Mouse (Mus musculus): ENCODE results near the gene Gas8. TPM values are rescaled to one million over a fixed set of nuclear protein-coding genes. Genes with fewer than 3 reads are reported as not detected.
A peak's percentile ranks its signal among the peaks of the same experiment; 100 is the strongest.
"Not testable (repeated sequence)": the region's sequence is repeated elsewhere in the genome, so short reads cannot be mapped to it uniquely, and the experiment has no call there.

Gene Gas8
- total RNA-seq (2014; rRNA removed) (21.4 and 28.8 TPM in 2 replicates), polyA plus RNA-seq (2015; fragmentation: Nextera tagmentation; extraction: Ambion mirVana) (42.8 and 43.9 TPM in 2 replicates)

DNA sequence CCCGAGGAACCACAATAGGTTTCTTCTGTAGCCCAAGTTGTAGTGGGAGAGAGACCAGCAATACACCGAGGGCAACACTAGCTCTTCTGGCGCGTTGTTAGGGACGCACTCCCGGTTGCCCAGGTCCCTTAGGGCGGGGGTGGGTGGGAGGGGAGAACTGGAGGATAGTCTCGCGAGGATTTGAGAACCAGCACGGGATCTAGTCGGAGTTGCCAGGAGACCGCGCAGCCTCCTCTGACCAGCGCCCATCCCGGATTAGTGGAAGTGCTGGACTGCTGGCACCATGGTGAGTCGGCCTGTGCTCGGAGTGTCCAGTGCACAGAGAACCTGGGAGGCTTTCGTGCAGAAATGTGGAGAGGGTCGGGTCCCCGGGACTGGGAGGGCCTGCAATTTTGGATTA lies at the start of gene Gas8:
Gene Gas8 (plus strand): TSS at position 168 of the 400 bp plus-strand sequence.
- H3K4me1 ChIP-seq (ENCODE audit: insufficient read depth, low read length), result peaks cover 7% of the 10 kb centered on the region
- H3K36me3 ChIP-seq (ENCODE audit: insufficient read depth, low read length), result peaks cover 15% of the 10 kb centered on the region
- no peaks in the 10 kb centered on the region for H3K27me3 ChIP-seq (ENCODE audit: insufficient read depth, low read length)
- H3K4me2 ChIP-seq (ENCODE audit: low read depth, low read length, poor library complexity, severe bottlenecking), result peak within 1 kb of the TSS; percentile 88
- WGBS, result 0% methylated on average over 20 of the region's 20 CpGs
- peak within 1 kb of the TSS; percentile 78 for H3K9ac ChIP-seq (replicated peaks; ENCODE audit: low read length, poor library complexity, severe bottlenecking)
- TF ChIP-seq CTCF (IDR thresholded peaks at IDR 0.05), result peak; percentile 39
- H3K9me3 ChIP-seq (ENCODE audit: low read length), result no peaks in the 10 kb centered on the region
- peak within 1 kb of the TSS; percentile 77 for H3K4me3 ChIP-seq (ENCODE audit: low read depth, low read length)
- peak; percentile 98 for DNase-seq (ENCODE audit: low spot score)
- 0 out of 2 replicates have a peak within 1 kb of the TSS, but pooled peaks have one; percentile 59 for H3K27ac ChIP-seq (ENCODE audit: low read depth, low read length)
- ATAC-seq (ENCODE audit: low FRiP score), result peak; percentile 92

DNA sequence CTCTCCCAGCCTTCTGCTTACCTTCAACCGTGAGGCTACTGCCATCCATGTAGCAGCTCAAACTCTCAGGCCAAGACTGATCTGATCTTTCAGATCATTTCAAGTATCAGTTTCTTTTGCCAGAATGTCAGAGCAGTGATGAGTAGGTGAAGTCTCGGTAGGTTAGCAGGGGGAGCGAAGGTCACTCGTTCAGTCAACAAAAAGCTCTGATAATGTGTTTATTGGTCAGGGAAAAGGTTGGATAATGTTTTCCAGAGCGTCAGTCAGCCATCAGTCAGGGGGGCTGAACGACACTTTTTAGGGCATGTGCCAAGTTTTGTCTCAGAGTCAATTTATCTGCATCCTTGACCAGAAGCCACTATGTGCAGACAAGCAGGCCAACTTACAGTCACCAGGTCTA lies 45.6 kb upstream of the Gas8 start:
- not testable (repeated sequence) for H3K4me3 ChIP-seq (ENCODE audit: low read depth, low read length); H3K9ac ChIP-seq (replicated peaks; ENCODE audit: low read length, poor library complexity, severe bottlenecking); H3K27ac ChIP-seq (ENCODE audit: low read depth, low read length); H3K36me3 ChIP-seq (ENCODE audit: insufficient read depth, low read length); H3K27me3 ChIP-seq (ENCODE audit: insufficient read depth, low read length); DNase-seq (ENCODE audit: low spot score); ATAC-seq (ENCODE audit: low FRiP score); H3K4me1 ChIP-seq (ENCODE audit: insufficient read depth, low read length); H3K9me3 ChIP-seq (ENCODE audit: low read length); H3K4me2 ChIP-seq (ENCODE audit: low read depth, low read length, poor library complexity, severe bottlenecking)
- WGBS, result 81% methylated on average over 6 of the region's 6 CpGs

DNA sequence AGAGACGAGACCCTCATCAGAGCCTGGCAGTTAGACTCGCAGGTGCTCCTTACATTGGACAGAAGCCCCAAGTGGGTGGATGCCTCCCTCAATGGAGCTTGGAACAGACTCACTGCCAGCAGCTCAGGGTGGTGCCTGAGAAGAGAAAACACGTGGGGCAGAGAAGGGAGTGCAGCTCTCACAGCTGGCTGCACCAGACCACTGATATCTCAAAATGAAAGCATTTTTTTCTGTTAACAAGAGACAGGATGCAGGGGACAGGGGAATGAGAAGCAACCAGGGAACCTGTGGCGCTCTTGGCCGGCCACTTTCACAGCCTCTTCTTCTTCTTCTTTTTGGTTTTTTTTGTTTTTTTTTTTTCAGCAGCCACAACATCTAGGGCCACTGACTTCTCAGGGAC lies 44.1 kb upstream of the Gas8 start:
- not testable (repeated sequence) for H3K4me1 ChIP-seq (ENCODE audit: insufficient read depth, low read length); H3K4me2 ChIP-seq (ENCODE audit: low read depth, low read length, poor library complexity, severe bottlenecking); H3K36me3 ChIP-seq (ENCODE audit: insufficient read depth, low read length); H3K27ac ChIP-seq (ENCODE audit: low read depth, low read length); H3K4me3 ChIP-seq (ENCODE audit: low read depth, low read length); H3K27me3 ChIP-seq (ENCODE audit: insufficient read depth, low read length); H3K9me3 ChIP-seq (ENCODE audit: low read length); DNase-seq (ENCODE audit: low spot score); H3K9ac ChIP-seq (replicated peaks; ENCODE audit: low read length, poor library complexity, severe bottlenecking); ATAC-seq (ENCODE audit: low FRiP score)
- 65% methylated on average over 5 of the region's 5 CpGs for WGBS

DNA sequence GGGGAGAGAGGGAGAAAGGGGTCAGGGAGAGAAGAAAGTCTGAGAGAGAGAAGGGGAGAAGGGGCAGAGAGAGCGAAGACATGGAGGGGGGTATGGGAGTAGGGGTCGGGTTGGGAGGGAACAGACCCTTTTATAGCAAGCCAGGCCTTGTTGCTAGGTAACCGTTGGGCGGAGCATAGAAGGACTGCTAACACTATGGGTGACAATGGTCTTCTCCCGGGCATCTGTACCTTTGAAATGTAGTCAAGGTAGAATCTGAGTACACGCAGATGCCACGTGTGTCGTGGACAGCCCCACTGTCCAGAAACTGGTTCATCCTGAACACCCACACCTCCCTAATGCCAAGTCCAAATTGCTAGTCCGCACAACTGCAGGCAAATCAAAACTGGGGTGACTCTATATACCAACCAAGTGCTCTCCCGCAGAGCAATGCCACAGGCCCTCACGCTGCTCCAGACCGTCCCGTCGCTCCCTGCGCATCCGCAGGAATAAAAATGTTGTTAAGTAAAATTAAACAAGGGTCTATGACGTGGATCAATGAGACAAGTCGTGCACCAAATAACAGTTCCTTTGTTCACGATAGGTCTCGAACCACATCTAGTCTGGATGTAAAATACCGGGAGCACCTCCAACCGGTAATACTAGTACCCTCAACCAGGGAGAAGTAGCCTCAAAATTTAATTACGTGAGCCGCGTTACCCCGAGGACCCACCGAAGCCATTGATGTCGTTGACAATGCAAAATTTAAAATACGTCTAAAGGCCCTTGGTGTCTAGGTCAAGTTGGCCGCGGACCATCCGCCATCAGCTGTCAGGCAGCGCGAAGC lies 41.5 kb upstream of the Gas8 start:
- peak; percentile 64 for DNase-seq (ENCODE audit: low spot score)
- Histone ChIP-seq H3K27ac (ENCODE audit: low read depth, low read length) (peak overlapping the region; percentile 96), H3K9ac (replicated peaks; ENCODE audit: low read length, poor library complexity, severe bottlenecking) (peak overlapping the region; percentile 79), H3K27me3 (ENCODE audit: insufficient read depth, low read length) (no peaks in the 10 kb centered on the region), H3K4me2 (ENCODE audit: low read depth, low read length, poor library complexity, severe bottlenecking) (peak overlapping the region; percentile 66), H3K9me3 (ENCODE audit: low read length) (no peaks in the 10 kb centered on the region), H3K4me3 (ENCODE audit: low read depth, low read length) (peak overlapping the region; percentile 74), H3K4me1 (ENCODE audit: insufficient read depth, low read length) (peaks cover 10% of the 10 kb centered on the region), H3K36me3 (ENCODE audit: insufficient read depth, low read length) (peaks cover 8% of the 10 kb centered on the region)
- WGBS, result 6% methylated on average over 34 of the region's 34 CpGs
- ATAC-seq (ENCODE audit: low FRiP score), result peak; percentile 57
- no peak for TF ChIP-seq CTCF (IDR thresholded peaks at IDR 0.05)

DNA sequence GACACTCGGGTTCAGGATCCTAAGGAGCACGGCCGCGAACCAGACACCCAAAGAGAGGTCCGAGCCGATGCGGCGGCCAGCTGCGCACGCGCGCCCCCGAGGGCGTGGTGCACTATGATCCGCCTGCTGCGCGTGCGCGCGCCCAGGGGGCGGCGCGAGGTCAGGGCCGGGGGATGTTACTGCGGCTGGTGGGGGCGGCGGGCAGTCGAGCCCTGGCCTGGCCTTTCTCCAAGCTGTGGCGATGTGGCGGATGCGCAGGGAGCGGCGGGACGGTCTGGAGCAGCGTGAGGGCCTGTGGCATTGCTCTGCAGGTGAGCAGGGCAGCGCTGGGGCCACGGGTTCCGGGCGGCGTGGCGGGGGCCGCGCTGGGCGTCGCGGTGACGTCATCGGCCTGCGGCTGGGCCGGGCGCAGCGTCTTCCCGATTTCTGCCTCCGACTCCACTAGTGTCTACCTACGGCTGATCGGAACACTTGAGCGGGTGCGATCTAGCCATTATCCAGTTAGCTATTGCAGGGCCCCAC lies 40.8 kb upstream of the Gas8 start, which contains the start of gene Afg3l1:
Gene Afg3l1 (plus strand): TSS at position 167 of the 522 bp plus-strand sequence.
- TF ChIP-seq CTCF (IDR thresholded peaks at IDR 0.05), result no peak
- peak within 1 kb of the TSS; percentile 79 for H3K9ac ChIP-seq (replicated peaks; ENCODE audit: low read length, poor library complexity, severe bottlenecking)

More for the DNA sequence above, 40.8 kb upstream of the Gas8 start, which contains the start of gene Afg3l1:
- Histone ChIP-seq H3K4me3 (ENCODE audit: low read depth, low read length) (peak within 1 kb of the TSS; percentile 74), H3K27me3 (ENCODE audit: insufficient read depth, low read length) (no peaks in the 10 kb centered on the region), H3K4me1 (ENCODE audit: insufficient read depth, low read length) (peaks cover 10% of the 10 kb centered on the region), H3K27ac (ENCODE audit: low read depth, low read length) (peak within 1 kb of the TSS; percentile 96), H3K9me3 (ENCODE audit: low read length) (no peaks in the 10 kb centered on the region), H3K4me2 (ENCODE audit: low read depth, low read length, poor library complexity, severe bottlenecking) (peak within 1 kb of the TSS; percentile 66), H3K36me3 (ENCODE audit: insufficient read depth, low read length) (peaks cover 12% of the 10 kb centered on the region)
- DNase-seq (ENCODE audit: low spot score) (peak; percentile 93), ATAC-seq (ENCODE audit: low FRiP score) (peak; percentile 92)
- 0% methylated on average over 55 of the region's 58 CpGs for WGBS

All from midbrain, postnatal 0 days (tissue).